Mouse (Mus musculus): Measurements from ENCODE around the gene Cnih4. TPM values are rescaled to one million over a fixed set of nuclear protein-coding genes. Genes with fewer than 3 reads are reported as not detected.

Gene Cnih4
- polyA plus RNA-seq, 1 experiment: 2.0 TPM

GRCm38 (mm10) chr1:181188925-181189324 lies 44.4 kb downstream of the Cnih4 start:
- Histone ChIP-seq H3K27me3 (ENCODE audit: control insufficient read depth) (no peaks in the 10 kb centered on the region), H3K36me3 (ENCODE audit: control insufficient read depth) (peaks cover 99% of the 10 kb centered on the region), H3K9me3 (ENCODE audit: control insufficient read depth, low read length) (no peaks in the 10 kb centered on the region), H3K4me1 (ENCODE audit: control insufficient read depth) (peaks cover 19% of the 10 kb centered on the region), H3K4me3 (replicated peaks) (no peak overlapping the region)
- no peak for TF ChIP-seq GATA1 (IDR thresholded peaks at IDR 0.05; ENCODE audit: low read length)

DNA sequence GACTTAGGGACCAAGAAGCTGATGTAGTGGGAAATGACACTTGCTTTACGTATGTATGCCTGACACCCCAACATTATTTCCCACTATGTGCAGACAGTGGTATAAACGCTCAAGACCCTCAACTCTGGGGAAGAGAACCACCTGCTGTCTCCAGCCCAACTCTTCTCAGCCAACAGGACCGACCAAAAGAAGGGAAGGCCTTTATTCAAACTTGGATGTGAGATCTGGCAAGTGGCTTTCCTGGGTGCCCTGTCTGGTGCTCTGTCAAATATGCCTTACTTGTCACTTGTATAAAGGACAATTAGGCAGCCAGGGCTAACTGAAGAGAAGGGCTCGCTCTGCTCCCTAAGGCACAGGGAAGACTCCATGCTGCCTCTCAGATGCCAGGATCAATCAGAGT lies 55.0 kb downstream of the Cnih4 start:
- no peaks in the 10 kb centered on the region for H3K9me3 ChIP-seq (ENCODE audit: control insufficient read depth, low read length)
- peaks cover 20% of the 10 kb centered on the region for H3K4me1 ChIP-seq (ENCODE audit: control insufficient read depth)
- no peak overlapping the region for H3K4me3 ChIP-seq (replicated peaks)
- H3K36me3 ChIP-seq (ENCODE audit: control insufficient read depth): peaks cover 96% of the 10 kb centered on the region
- TF ChIP-seq TAL1 (IDR thresholded peaks at IDR 0.05; ENCODE audit: low read length): no peak
- TF ChIP-seq GATA1 (IDR thresholded peaks at IDR 0.05; ENCODE audit: low read length): no peak
- no peaks in the 10 kb centered on the region for H3K27me3 ChIP-seq (ENCODE audit: control insufficient read depth)

DNA sequence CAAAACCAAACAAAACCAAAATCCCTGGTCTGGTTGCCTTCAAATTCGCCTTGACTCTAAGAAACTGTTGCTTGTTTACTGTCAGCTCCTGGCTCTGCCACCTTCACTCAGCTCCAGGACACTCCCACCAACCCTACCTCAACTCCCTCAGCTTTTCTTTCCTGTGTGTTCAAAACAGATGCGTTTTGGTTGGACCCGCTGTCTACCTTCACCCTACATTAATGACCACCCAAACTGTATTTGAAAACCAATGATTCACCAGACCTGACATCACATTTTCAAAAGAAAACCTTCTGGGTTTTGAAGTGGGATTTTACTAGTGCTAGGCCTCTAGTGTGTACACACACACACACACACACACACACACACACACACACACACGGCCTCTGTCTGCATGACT lies 65.7 kb downstream of the Cnih4 start:
- Histone ChIP-seq H3K9me3 (ENCODE audit: control insufficient read depth, low read length) (no peaks in the 10 kb centered on the region), H3K4me3 (replicated peaks) (peak overlapping the region; percentile 100), H3K36me3 (ENCODE audit: control insufficient read depth) (peaks cover 87% of the 10 kb centered on the region), H3K27me3 (ENCODE audit: control insufficient read depth) (no peaks in the 10 kb centered on the region), H3K4me1 (ENCODE audit: control insufficient read depth) (peaks cover 65% of the 10 kb centered on the region)
- TF ChIP-seq TAL1 (IDR thresholded peaks at IDR 0.05; ENCODE audit: low read length): no peak
- no peak for TF ChIP-seq GATA1 (IDR thresholded peaks at IDR 0.05; ENCODE audit: low read length)

- H3K36me3 ChIP-seq (ENCODE audit: control insufficient read depth): peaks cover 87% of the 10 kb centered on the region
- TF ChIP-seq GATA1 (IDR thresholded peaks at IDR 0.05; ENCODE audit: low read length): no peak
- TF ChIP-seq TAL1 (IDR thresholded peaks at IDR 0.05; ENCODE audit: low read length): no peak
- peaks cover 65% of the 10 kb centered on the region for H3K4me1 ChIP-seq (ENCODE audit: control insufficient read depth)
- H3K9me3 ChIP-seq (ENCODE audit: control insufficient read depth, low read length): no peaks in the 10 kb centered on the region
- peak overlapping the region; percentile 100 for H3K4me3 ChIP-seq (replicated peaks)
- no peaks in the 10 kb centered on the region for H3K27me3 ChIP-seq (ENCODE audit: control insufficient read depth)
Observed at GRCm38 (mm10) chr1:181210601-181211402, 66.3 kb downstream of the Cnih4 start.

DNA sequence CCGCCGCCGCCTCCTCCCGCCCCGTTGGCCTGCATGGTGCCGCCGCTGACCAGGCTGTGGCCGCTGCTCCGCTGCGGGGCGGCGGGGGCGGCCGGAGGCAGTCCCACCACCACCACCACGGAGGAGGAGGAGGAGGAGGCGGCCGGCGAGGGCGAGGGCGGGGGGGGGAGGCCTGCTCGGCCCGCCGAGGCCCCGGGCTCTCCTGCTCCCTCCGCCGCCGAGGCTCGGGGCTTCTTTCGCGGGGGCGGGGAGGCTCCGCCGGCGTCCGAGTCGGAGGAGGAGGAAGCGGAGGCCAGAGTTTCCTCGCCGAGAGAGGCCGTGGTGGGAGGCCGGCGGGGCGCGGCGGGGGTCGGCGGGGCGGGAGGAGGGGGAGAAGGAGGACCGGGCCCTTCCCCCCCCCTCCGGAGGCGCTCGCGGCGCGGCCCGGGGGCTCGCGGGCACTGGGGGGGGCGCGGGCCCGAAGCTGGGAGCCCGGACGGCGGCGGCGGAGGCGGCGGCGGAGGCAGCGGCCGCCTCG lies 67.0 kb downstream of the Cnih4 start:
- Histone ChIP-seq H3K36me3 (ENCODE audit: control insufficient read depth) (peaks cover 86% of the 10 kb centered on the region), H3K4me1 (ENCODE audit: control insufficient read depth) (peaks cover 67% of the 10 kb centered on the region), H3K4me3 (replicated peaks) (peak overlapping the region; percentile 100), H3K9me3 (ENCODE audit: control insufficient read depth, low read length) (no peaks in the 10 kb centered on the region), H3K27me3 (ENCODE audit: control insufficient read depth) (no peaks in the 10 kb centered on the region)
- TF ChIP-seq GATA1 (IDR thresholded peaks at IDR 0.05; ENCODE audit: low read length) (no peak), TAL1 (IDR thresholded peaks at IDR 0.05; ENCODE audit: low read length) (no peak)

- H3K4me1 ChIP-seq (ENCODE audit: control insufficient read depth): peaks cover 67% of the 10 kb centered on the region
- no peak for TF ChIP-seq TAL1 (IDR thresholded peaks at IDR 0.05; ENCODE audit: low read length)
- no peak for TF ChIP-seq GATA1 (IDR thresholded peaks at IDR 0.05; ENCODE audit: low read length)
- H3K9me3 ChIP-seq (ENCODE audit: control insufficient read depth, low read length): no peaks in the 10 kb centered on the region
- H3K27me3 ChIP-seq (ENCODE audit: control insufficient read depth): no peaks in the 10 kb centered on the region
- peaks cover 83% of the 10 kb centered on the region for H3K36me3 ChIP-seq (ENCODE audit: control insufficient read depth)
- peak within 1 kb of the TSS; percentile 100 for H3K4me3 ChIP-seq (replicated peaks)
Observed at GRCm38 (mm10) chr1:181211920-181212633, 67.6 kb downstream of the Cnih4 start, which contains the start of gene Wdr26. TSS of gene Wdr26 (minus strand) at chr1:181212001.

- H3K27me3 ChIP-seq (ENCODE audit: control insufficient read depth): no peaks in the 10 kb centered on the region
- no peaks in the 10 kb centered on the region for H3K9me3 ChIP-seq (ENCODE audit: control insufficient read depth, low read length)
- peak overlapping the region; percentile 2 for H3K4me3 ChIP-seq (replicated peaks)
- peaks cover 74% of the 10 kb centered on the region for H3K36me3 ChIP-seq (ENCODE audit: control insufficient read depth)
- TF ChIP-seq TAL1 (IDR thresholded peaks at IDR 0.05; ENCODE audit: low read length) (no peak), GATA1 (IDR thresholded peaks at IDR 0.05; ENCODE audit: low read length) (no peak)
- H3K4me1 ChIP-seq (ENCODE audit: control insufficient read depth): peaks cover 77% of the 10 kb centered on the region
Observed at GRCm38 (mm10) chr1:181214296-181215035, 70.0 kb downstream of the Cnih4 start.

GRCm38 (mm10) chr1:181216315-181216714 lies 71.8 kb downstream of the Cnih4 start:
- peaks cover 93% of the 10 kb centered on the region for H3K4me1 ChIP-seq (ENCODE audit: control insufficient read depth)
- H3K27me3 ChIP-seq (ENCODE audit: control insufficient read depth): no peaks in the 10 kb centered on the region
- no peaks in the 10 kb centered on the region for H3K9me3 ChIP-seq (ENCODE audit: control insufficient read depth, low read length)
- TF ChIP-seq TAL1 (IDR thresholded peaks at IDR 0.05; ENCODE audit: low read length) (peak; percentile 93), GATA1 (IDR thresholded peaks at IDR 0.05; ENCODE audit: low read length) (peak; percentile 75)
- peak overlapping the region; percentile 58 for H3K4me3 ChIP-seq (replicated peaks)
- H3K36me3 ChIP-seq (ENCODE audit: control insufficient read depth): peaks cover 76% of the 10 kb centered on the region

Other genes starting within 250 kb of the Cnih4 start
- 33.5 and 34.7 TPM in 2 replicates for gene Pycr2, start 240.4 kb upstream of the Cnih4 start, polyA plus RNA-seq (2012)
- 0.20 and 0.87 TPM in 2 replicates for gene Lefty1, start 209.7 kb upstream of the Cnih4 start, polyA plus RNA-seq (2012)
- 0.27 and 0.36 TPM in 2 replicates for gene Tmem63a, start 202.3 kb upstream of the Cnih4 start, polyA plus RNA-seq (2012)
- not detected in 2 replicates for gene Ephx1, start 123.8 kb upstream of the Cnih4 start, polyA plus RNA-seq (2012)
- gene 9130409I23Rik, start 93.5 kb upstream of the Cnih4 start, polyA plus RNA-seq (2012): not detected in 2 replicates
- 0.45 and 0.50 TPM in 2 replicates for gene Nvl, start 489 bp upstream of the Cnih4 start, polyA plus RNA-seq (2012)
- gene Wdr26, start 67.3 kb downstream of the Cnih4 start, polyA plus RNA-seq (2012): 12.7 and 17.8 TPM in 2 replicates
- gene Cnih3, start 207.9 kb downstream of the Cnih4 start, polyA plus RNA-seq (2012): not detected in 2 replicates

Data from erythroblast, embryonic 14.5 days (primary cell).